Mouse (Mus musculus) forelimb bud, embryonic 11.5 days (tissue): ENCODE results near the gene Smc1b.
A peak's percentile ranks its signal among the peaks of the same experiment; 100 is the strongest.
"Not testable (repeated sequence)": the region's sequence is repeated elsewhere in the genome, so short reads cannot be mapped to it uniquely, and the experiment has no call there.

Source experiments
- DNase-seq: peaks from one replicate; pipeline ENCODE4 v3.0.0-alpha.2; 2012; ENCODE audit warnings: low read depth, low spot score

Smc1b gene

DNA sequence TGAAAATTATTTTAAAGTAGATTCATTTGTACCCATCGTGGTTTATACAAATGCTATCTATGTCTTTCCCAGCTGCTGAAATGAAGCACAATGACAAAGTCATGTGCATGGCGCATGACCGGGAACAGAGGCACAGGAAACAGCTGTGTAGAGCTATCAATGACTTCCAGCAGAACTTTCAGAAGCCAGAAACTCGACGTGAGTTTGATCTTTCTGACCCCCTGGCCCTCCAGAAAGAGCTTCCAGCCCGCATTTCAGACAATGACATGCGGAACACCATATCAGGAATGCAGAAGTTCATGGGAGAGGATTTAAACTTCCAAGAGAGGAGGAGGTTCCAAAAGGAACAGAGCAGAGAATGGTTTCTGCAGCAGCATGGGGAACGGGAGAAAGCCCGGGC is 3.4 kb upstream of the Smc1b start:
- no peak for DNase-seq

DNA sequence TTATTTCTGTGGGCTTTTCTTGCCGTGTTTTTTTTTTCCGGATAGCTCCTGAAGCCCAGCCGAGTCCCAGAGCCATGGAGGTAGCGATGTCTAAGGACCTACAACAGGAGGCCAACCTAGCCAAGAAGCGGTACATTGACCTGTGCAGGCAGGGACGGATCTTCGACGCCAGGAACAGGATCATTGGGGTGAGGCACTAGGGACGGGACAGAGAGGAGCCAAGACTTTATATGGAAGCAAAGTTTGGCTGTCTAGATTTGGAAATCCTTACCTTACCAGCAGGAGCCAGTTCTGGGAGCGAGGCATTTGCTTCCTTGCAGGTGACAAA is 393 bp upstream of the Smc1b start:
- no peak for DNase-seq

- no peak for DNase-seq
These were observed 46.1 kb downstream of the Smc1b start for GRCm38 (mm10) chr15:85085641-85086040.

DNA sequence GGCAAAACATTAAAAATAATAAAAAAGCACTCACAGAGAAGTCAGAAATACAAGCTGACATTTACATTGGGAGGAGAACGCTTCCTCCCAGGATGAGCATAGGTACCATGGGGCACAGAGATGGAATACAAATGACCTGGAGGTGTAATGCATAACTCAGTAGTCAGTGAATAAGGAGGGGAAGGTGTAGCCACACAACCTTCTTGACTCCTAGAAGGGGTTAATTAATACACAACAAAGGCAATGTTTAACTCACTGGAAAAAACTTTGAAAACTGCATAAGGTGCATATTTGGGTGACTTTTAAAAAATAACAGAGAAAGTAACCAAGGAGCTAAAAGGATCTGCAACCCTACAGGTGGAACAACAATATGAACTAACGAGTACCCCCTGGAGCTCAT is 59.1 kb downstream of the Smc1b start:
- no peak for DNase-seq

GRCm38 (mm10) chr15:85070561-85070960 is 61.2 kb downstream of the Smc1b start:
- DNase-seq: peak; percentile 61

DNA sequence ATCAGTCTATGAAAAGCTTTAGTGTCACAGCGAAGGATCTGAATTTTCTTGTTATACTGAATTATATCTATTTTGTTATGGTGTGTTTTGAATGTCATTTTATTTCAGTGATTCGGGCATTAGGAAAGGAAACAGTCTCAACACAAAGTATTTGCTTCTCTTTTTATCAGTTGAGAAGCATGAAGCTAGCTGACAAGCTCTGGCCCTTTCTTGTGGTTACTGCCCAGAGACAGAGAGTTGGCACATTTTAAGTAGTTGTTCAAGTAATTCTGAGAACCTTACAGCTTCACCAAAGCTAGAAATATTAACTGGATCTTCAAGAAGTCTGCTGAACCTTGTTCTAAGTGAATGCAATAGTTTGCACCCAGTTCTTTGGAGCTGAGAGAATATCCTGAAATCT is 68.3 kb downstream of the Smc1b start:
- no peak for DNase-seq

GRCm38 (mm10) chr15:85055186-85055585 is 76.6 kb downstream of the Smc1b start:
- DNase-seq: no peak

DNA sequence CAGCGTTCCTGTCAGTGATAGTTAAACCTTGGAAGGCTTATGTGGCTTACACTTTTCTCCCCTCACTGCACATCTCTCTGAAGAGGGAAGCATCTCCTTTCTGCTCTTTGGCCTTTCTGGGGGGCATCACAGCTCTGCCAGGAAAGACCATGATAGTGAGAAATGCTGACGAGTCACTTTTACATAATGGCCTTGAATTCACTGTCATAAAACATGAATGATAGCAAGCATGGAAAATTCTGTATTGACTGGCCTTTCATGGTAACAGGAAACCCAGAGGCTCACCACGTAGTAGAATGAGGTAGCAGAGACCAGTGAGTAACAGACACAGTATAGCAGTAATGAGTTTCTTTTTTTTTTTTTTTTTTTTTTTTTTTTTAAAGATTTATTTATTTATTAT is 77.7 kb downstream of the Smc1b start:
- DNase-seq: no peak

DNA sequence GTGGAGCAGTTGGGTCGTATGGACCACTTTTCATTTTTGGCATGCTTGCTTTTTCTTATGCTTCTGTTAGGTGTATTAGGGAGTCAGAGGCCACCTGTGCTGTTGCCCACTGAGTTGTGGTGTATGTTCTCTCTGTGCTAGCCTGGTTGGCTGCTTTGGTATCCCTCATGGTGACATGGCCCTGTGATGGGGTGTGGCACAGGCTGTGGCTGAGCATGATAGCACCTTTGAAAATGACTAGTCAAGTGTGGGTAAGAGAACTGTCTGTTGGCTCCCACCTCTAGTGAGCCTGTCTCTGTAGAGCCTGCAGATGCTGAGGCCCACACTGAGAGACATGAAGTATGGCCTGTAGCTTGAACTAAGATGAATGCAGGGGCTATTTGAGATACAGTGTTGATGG is 82.0 kb downstream of the Smc1b start:
- no peak for DNase-seq

- DNase-seq: no peak
These were observed 83.9 kb downstream of the Smc1b start for GRCm38 (mm10) chr15:85047865-85048264.

DNA sequence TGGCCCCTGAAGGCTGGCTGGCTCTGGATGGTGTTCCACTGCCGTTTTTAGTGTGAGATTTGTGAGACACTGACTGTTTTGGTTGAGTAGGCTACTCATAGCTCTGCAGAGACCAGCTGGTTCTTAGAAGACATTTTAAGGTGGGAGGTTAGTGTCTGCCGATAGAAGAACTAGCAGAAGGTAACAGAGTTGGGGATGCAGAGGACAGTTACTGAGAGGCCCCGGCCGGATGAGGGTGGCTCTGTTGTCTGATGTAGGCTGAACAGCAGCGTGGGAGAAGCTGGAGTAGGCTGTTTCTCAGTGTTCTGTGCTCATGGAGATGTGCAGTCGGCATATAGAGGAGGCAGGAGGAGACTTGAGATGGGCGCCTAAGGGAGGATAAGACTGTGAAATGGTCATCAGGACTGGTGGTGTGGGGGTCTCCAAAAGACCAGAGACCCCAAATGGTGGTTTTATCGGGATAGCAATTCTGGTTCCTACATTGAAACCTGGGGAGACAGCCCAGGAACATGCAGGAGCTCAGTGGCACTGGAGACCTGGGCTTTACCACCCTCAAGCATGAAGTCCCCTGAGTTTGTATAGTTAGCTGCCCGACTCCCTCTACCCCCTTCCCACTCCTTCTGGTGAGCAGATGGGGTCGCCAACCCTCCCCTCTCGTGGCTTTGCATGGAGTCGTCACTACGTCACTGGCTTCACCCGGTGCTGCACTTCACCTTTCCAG is 85.4 kb downstream of the Smc1b start:
- no peak for DNase-seq

DNA sequence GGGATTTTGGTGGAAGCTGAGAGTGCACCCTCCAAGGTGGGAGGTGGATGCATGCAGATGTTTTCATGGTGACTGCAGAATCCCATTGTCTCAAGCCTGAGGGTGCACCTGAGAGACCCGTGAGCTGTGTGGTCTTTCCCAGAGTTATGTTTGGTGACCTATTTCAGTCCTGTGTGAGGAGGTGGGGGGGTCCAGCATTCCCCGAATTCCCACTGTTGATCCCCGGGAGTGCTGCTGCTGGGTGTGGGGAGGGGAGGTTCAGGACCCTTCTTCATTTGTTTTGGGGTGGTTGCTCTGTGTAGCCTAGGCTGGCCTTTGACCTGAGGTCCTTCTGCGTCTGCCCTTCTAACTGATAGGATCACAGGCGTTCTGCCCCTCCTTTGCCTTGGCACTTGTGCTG is 88.0 kb downstream of the Smc1b start:
- no peak for DNase-seq

GRCm38 (mm10) chr15:85043116-85043515 is 88.6 kb downstream of the Smc1b start:
- DNase-seq: no peak

GRCm38 (mm10) chr15:85042361-85042954 is 89.3 kb downstream of the Smc1b start:
- peak; percentile 72 for DNase-seq

DNA sequence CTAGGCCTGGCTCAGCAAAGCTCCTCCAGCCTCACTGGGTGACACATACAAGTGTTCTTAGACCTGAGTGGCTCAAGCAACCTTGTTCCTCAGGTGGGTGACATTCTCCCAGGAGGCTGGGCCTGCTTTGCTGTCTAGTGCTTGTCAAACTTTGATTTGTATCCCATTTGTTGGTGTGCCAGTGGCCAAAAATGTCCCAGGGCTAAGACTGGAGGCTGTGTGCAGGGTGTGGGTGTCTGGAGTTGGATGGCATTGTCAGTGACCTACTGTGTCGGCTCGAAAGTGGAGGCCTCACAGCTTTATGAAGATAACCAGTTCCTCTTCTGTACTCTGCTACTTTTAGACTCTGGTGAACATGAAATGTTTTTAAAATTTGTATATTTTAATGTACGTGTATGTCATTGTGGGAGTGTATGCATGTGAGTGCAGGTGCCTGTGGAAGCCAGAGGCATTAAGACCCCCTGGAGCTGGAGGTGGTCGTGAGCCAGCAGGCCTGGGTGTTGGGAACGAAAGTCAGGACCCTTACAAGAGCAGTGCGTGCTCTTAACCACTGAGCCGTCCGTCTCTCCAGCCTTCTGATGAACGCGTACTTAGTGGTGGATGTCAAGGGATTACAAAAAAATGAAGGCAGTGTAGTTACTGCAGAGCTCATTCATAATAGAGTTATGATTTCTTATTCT is 90.1 kb downstream of the Smc1b start:
- no peak for DNase-seq

DNA sequence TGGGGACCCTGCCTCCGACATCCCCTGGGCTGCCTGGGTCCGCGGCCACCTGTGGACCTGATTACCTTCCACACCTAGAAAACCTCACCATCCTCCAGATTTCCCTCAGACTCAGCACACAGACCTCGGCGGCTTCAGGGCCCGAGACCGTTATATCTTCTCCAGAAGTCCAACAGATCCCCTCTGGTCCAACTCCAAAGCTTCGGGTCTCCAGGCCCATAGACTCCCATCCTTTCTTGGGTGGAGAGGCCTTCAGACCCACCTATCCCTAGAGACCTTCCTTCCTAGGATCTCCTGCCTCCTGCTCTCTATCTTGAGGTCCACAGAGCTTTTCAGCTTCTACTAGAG is 94.4 kb downstream of the Smc1b start:
- DNase-seq: no peak

- DNase-seq: peak; percentile 98
These were observed 95.0 kb downstream of the Smc1b start for GRCm38 (mm10) chr15:85036566-85037342.

DNA sequence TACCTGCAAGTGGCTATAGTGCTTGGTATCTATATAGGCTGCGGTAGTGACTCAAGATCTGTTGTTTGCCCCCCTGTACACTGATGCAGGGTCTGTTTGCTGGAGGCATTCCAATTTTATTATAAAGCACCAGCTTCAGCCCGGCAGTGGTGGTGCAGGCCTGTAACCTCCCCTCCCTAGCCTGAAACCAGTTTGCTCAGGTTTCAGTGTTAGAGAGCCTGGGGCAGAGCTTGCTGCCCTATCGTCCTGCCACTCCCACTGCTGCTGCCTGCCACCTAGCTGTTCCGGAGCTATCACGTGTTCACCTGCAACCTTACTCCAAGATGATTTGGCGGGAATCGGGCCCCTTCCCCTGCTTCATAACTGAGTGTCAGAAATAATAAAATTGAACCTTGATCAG is 97.8 kb downstream of the Smc1b start:
- not testable (repeated sequence) for DNase-seq

GRCm38 (mm10) chr15:85031866-85032265 is 99.9 kb downstream of the Smc1b start:
- DNase-seq: no peak

DNA sequence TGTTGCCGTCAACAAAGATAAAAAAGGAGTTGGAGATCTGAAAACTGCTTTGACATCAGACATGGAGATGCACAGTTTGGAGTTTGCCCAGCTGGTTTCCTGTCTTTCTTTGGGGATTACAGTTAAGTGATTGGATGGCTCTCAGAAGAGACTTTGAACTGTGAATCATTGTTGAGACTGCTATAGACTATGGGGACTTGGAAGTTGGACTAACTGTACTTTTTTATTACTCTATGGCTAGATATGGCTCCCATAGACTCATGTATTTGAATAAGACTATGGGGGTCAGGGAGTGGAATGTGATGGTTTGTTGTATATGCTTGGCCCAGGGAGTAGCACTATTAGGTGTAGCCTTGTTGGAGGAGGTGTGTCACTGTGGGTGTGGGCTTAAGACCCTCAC is 101.1 kb downstream of the Smc1b start:
- DNase-seq: not testable (repeated sequence)

GRCm38 (mm10) chr15:85028648-85029047 is 103.1 kb downstream of the Smc1b start, which contains the start of gene Fam118a:
TSS of gene Fam118a (plus strand) at chr15:85028948.
- not testable (repeated sequence) for DNase-seq

DNA sequence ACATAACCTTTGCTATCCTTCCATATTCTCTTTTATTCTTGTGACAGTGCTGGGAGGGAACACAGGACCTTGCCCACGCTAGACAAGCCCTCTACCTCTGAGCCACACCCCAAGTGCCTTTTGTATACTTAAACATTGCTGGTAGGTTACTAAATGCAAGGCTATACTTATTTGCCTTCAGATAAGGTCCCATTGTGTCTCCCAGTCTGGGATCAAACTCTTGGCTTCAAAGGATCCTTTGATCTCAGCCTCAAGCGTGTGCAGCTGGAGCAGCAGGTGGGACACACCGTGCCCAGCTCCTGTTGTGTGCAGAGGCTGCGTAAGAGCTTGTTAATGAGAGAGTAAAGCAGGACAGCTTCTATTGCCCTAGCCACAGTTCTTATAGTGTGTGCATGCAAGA is 104.0 kb downstream of the Smc1b start:
- no peak for DNase-seq
